Comparison of ENCODE assay signal across 9 mouse cellular contexts in the genomic region with DNA sequence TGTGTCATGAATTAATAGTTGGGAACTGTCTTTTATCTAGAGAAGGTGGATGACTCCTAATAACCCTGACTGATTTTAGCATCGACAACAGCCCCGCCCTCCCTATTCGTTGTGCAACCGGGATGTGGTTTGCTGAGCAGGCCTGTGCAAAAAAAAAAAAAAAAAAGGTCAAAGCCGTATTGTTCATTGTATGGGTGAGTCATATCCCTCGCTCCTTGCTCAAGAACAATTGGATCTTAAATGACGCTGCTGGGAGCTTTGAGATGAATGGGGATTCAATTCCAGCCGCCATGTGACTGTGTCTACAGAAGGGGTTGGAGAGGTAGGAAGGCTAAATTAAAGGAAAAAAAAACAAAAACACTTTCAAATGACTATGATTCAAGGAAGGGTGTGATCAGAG.
A peak's percentile ranks its signal among the peaks of the same experiment; 100 is the strongest.
DNase-seq lines count a peak whose midpoint lies in the region; ATAC-seq and TF ChIP-seq lines count a peak whose summit lies in the region.
"Had no signal": no experiment of that assay in that cellular context is flagged by ENCODE, and none has a peak within 500 bp of the region (broad histone marks: within the 10 kb centered on the region; RNA-seq: fewer than 3 reads in every experiment).

No protein-coding gene starts in this region.

- H3K4me1 ChIP-seq in liver, embryonic 11.5 days (replicated peaks; ENCODE audit: control insufficient read depth, insufficient read depth, low read length): no peaks in the 10 kb centered on the region
- H3K4me1 ChIP-seq in embryonic fibroblast, embryonic 13.5 days (ENCODE audit: control insufficient read depth, insufficient read depth, low read length): peaks cover 13% of the 10 kb centered on the region
- H3K4me1 ChIP-seq in forebrain, embryonic 11.5 days (replicated peaks; ENCODE audit: control insufficient read depth, insufficient read depth, low read length): peaks cover 4% of the 10 kb centered on the region; the same call in 1 of the 2 replicates
- H3K4me1 ChIP-seq: megakaryocyte, embryonic 14.5 days had no signal

- no peak overlapping the region for H3ac ChIP-seq in myocyte (ENCODE audit: control insufficient read depth, insufficient read length)

- 47% methylated on average over 8 of the region's 8 CpGs for WGBS in liver, embryonic 11.5 days
- 18% methylated on average over 8 of the region's 8 CpGs for WGBS in forebrain, embryonic 11.5 days

- no peak for TF ChIP-seq CTCF in embryonic fibroblast, embryonic 13.5 days (IDR thresholded peaks at IDR 0.05; ENCODE audit: borderline replicate concordance, insufficient read depth, low read length)

- TF ChIP-seq POLR2A in embryonic fibroblast, embryonic 13.5 days (IDR thresholded peaks at IDR 0.05; ENCODE audit: low read depth, low read length): no peak
- TF ChIP-seq POLR2A in myocyte (IDR thresholded peaks at IDR 0.05; ENCODE audit: insufficient read length, low read depth): no peak

- DNase-seq in liver: peak; percentile 25
- no peak for DNase-seq in liver, embryonic 11.5 days (ENCODE audit: low spot score)
- DNase-seq in MN1 (ENCODE audit: low spot score): peak; percentile 82
- no peak for DNase-seq in cerebellum, adult 11 months
- DNase-seq in forebrain, embryonic 11.5 days (ENCODE audit: low spot score): no peak
- DNase-seq in layer of hippocampus, postnatal 10 days (ENCODE audit: low spot score in 2 of 2): no peak

- no peaks in the 10 kb centered on the region for H3K36me3 ChIP-seq in liver, embryonic 11.5 days (ENCODE audit: control insufficient read depth, insufficient read depth, low read length)
- H3K36me3 ChIP-seq in myocyte (ENCODE audit: control insufficient read depth, insufficient read depth): no peaks in the 10 kb centered on the region
- H3K36me3 ChIP-seq in forebrain, embryonic 11.5 days (ENCODE audit: control insufficient read depth, insufficient read depth, low read length): no peaks in the 10 kb centered on the region

- no peak for ATAC-seq in liver, embryonic 11.5 days (replicated peaks; ENCODE audit: low FRiP score)
- ATAC-seq in forebrain, embryonic 11.5 days (replicated peaks; ENCODE audit: low FRiP score): no peak; the same call in 1 of the 2 replicates

- no peaks in the 10 kb centered on the region for H3K9me3 ChIP-seq in liver, embryonic 11.5 days (ENCODE audit: control insufficient read depth, low read length)
- no peaks in the 10 kb centered on the region for H3K9me3 ChIP-seq in forebrain, embryonic 11.5 days (ENCODE audit: control insufficient read depth, low read length)
- H3K9me3 ChIP-seq: megakaryocyte, embryonic 14.5 days had no signal

- H3K27ac ChIP-seq in liver, embryonic 11.5 days (ENCODE audit: low read depth, low read length): no peak overlapping the region
- peak overlapping the region; percentile 59 for H3K27ac ChIP-seq in embryonic fibroblast, embryonic 13.5 days (ENCODE audit: insufficient read depth, low read length)
- H3K27ac ChIP-seq in forebrain, embryonic 11.5 days (ENCODE audit: low read depth, low read length): no peak overlapping the region

- no peaks in the 10 kb centered on the region for H3K79me2 ChIP-seq in myocyte (ENCODE audit: control insufficient read depth, insufficient read depth)

- H3K4me2 ChIP-seq in liver, embryonic 11.5 days: no peak overlapping the region
- H3K4me2 ChIP-seq in myocyte (ENCODE audit: low read depth): peak overlapping the region; percentile 78
- no peak overlapping the region for H3K4me2 ChIP-seq in forebrain, embryonic 11.5 days (ENCODE audit: low read depth, low read length, severe bottlenecking)

- no peak overlapping the region for H3K4me3 ChIP-seq in liver, embryonic 11.5 days (ENCODE audit: low read depth, low read length)
- no peak overlapping the region for H3K4me3 ChIP-seq in embryonic fibroblast, embryonic 13.5 days (ENCODE audit: insufficient read depth, low read length)
- H3K4me3 ChIP-seq in myocyte: no peak overlapping the region
- H3K4me3 ChIP-seq in forebrain, embryonic 11.5 days (ENCODE audit: low read depth, low read length): no peak overlapping the region
- H3K4me3 ChIP-seq: megakaryocyte, embryonic 14.5 days had no signal

- no peaks in the 10 kb centered on the region for H3K27me3 ChIP-seq in liver, embryonic 11.5 days (replicated peaks; ENCODE audit: control insufficient read depth, insufficient read depth, low read length)
- H3K27me3 ChIP-seq in myocyte (ENCODE audit: control insufficient read depth, insufficient read depth, insufficient read length): no peaks in the 10 kb centered on the region
- no peaks in the 10 kb centered on the region for H3K27me3 ChIP-seq in forebrain, embryonic 11.5 days (ENCODE audit: control insufficient read depth, insufficient read depth, low read length)
- H3K27me3 ChIP-seq: megakaryocyte, embryonic 14.5 days had no signal

- H3K9ac ChIP-seq in liver, embryonic 11.5 days (ENCODE audit: low read depth, low read length): no peak overlapping the region
- no peak overlapping the region for H3K9ac ChIP-seq in forebrain, embryonic 11.5 days (ENCODE audit: low read length)

TF ChIP-seq in myocyte, 11 proteins besides CTCF, POLR2A, EP300 and RAD21:
- no peak for TF ChIP-seq TCF12 (IDR thresholded peaks at IDR 0.05; ENCODE audit: insufficient read depth, poor library complexity, severe bottlenecking)
- TF ChIP-seq POLR2AphosphoS2 (IDR thresholded peaks at IDR 0.05; ENCODE audit: insufficient read length, low read depth): no peak
- peak; percentile 20 for TF ChIP-seq MAX (IDR thresholded peaks at IDR 0.05; ENCODE audit: low read depth)
- TF ChIP-seq MYOD1 (IDR thresholded peaks at IDR 0.05; ENCODE audit: control insufficient read depth in 1 of 3, insufficient read length in 2 of 3, low read depth in 2 of 3): no peak
- TF ChIP-seq REST (IDR thresholded peaks at IDR 0.05; ENCODE audit: insufficient read depth, insufficient read length): no peak
- TF ChIP-seq USF1 (IDR thresholded peaks at IDR 0.05; ENCODE audit: low read depth): peak; percentile 86
- no peak for TF ChIP-seq TCF3 (IDR thresholded peaks at IDR 0.05; ENCODE audit: insufficient read length, low read depth)
- TF ChIP-seq CEBPB (IDR thresholded peaks at IDR 0.05; ENCODE audit: insufficient read depth, poor library complexity, severe bottlenecking): peak; percentile 98
TF ChIP-seq in myocyte: peak in this region for 3.

Comparison
In these comparisons a context has a peak if more than half of its experiments do, and no peak if none do; other contexts are left out.
1. DNase-seq: peak in liver (single experiment) and MN1 (single experiment); none in liver, embryonic 11.5 days (single experiment), cerebellum, adult 11 months (single experiment), forebrain, embryonic 11.5 days (single experiment) and layer of hippocampus, postnatal 10 days (0 of 2).